ENCODE assay signal across 9 mouse cellular contexts in genomic region chr12:39957931-39958671, GRCm38 (mm10).
A peak's percentile ranks its signal among the peaks of the same experiment; 100 is the strongest.
DNase-seq lines count a peak whose midpoint lies in the region; ATAC-seq and TF ChIP-seq lines count a peak whose summit lies in the region.
"Had no signal": no experiment of that assay in that cellular context is flagged by ENCODE, and none has a peak within 500 bp of the region (broad histone marks: within the 10 kb centered on the region; RNA-seq: fewer than 3 reads in every experiment).

No protein-coding gene starts in this region.

- no peak for ATAC-seq in intestine, postnatal 0 days

- no peak overlapping the region for H3K9ac ChIP-seq in intestine, postnatal 0 days (ENCODE audit: low read depth, low read length)
- H3K9ac ChIP-seq: embryonic facial prominence, embryonic 12.5 days had no signal

- DNase-seq in heart, adult 18-20 months = peak; percentile 21
- DNase-seq in heart, adult 8-10 months (ENCODE audit: low spot score) = no peak
- DNase-seq in Muller cell, postnatal 12 days (ENCODE audit: inconsistent ontology term) = peak; percentile 91
- DNase-seq in cerebellum, postnatal 4 days (ENCODE audit: low spot score in 2 of 2) = peak; percentile 64 to 86
- peak; percentile 38 to 42 for DNase-seq in layer of hippocampus, adult 2 months (ENCODE audit: low spot score in 2 of 2)
- no peak for DNase-seq in urinary bladder, postnatal 10 days (ENCODE audit: low spot score)
- DNase-seq in spleen, postnatal 10 days (ENCODE audit: low spot score in 2 of 2) = no peak

- H3K4me3 ChIP-seq in layer of hippocampus, adult 2 months = no peak overlapping the region
- H3K4me3 ChIP-seq in intestine, postnatal 0 days (ENCODE audit: low read depth, low read length) = no peak overlapping the region
- H3K4me3 ChIP-seq: embryonic facial prominence, embryonic 12.5 days had no signal

- no peak overlapping the region for H3K27ac ChIP-seq in layer of hippocampus, adult 2 months
- no peak overlapping the region for H3K27ac ChIP-seq in intestine, postnatal 0 days (ENCODE audit: low read depth, low read length)
- H3K27ac ChIP-seq: embryonic facial prominence, embryonic 12.5 days had no signal

- H3K36me3 ChIP-seq in intestine, postnatal 0 days (ENCODE audit: control insufficient read depth, insufficient read depth) = no peaks in the 10 kb centered on the region
- H3K36me3 ChIP-seq: embryonic facial prominence, embryonic 12.5 days had no signal

- TF ChIP-seq CTCF in layer of hippocampus, adult 2 months (conservative IDR thresholded peaks at IDR 0.05) = no peak
- TF ChIP-seq CTCF in intestine, postnatal 0 days (IDR thresholded peaks at IDR 0.05; ENCODE audit: low read depth) = no peak

- 62% methylated on average over 8 of the region's 8 CpGs for WGBS in intestine, postnatal 0 days

- no peak overlapping the region for H3K4me2 ChIP-seq in intestine, postnatal 0 days (replicated peaks; ENCODE audit: low read depth)
- H3K4me2 ChIP-seq: embryonic facial prominence, embryonic 12.5 days had no signal

- no peaks in the 10 kb centered on the region for H3K27me3 ChIP-seq in intestine, postnatal 0 days (replicated peaks; ENCODE audit: control insufficient read depth, insufficient read depth, low read length)
- H3K27me3 ChIP-seq: embryonic facial prominence, embryonic 12.5 days had no signal

- H3K4me1 ChIP-seq in intestine, postnatal 0 days (replicated peaks; ENCODE audit: control insufficient read depth, insufficient read depth, low read length) = no peaks in the 10 kb centered on the region
- H3K4me1 ChIP-seq: embryonic facial prominence, embryonic 12.5 days had no signal

- H3K9me3 ChIP-seq in intestine, postnatal 0 days (ENCODE audit: control insufficient read depth) = no peaks in the 10 kb centered on the region
- H3K9me3 ChIP-seq: embryonic facial prominence, embryonic 12.5 days had no signal

Comparison
In these comparisons a context has a peak if more than half of its experiments do, and no peak if none do; other contexts are left out.
1. DNase-seq: peak in heart, adult 18-20 months (2 of 2), Muller cell, postnatal 12 days (single experiment), cerebellum, postnatal 4 days (2 of 2) and layer of hippocampus, adult 2 months (2 of 2); none in heart, adult 8-10 months (single experiment), urinary bladder, postnatal 10 days (single experiment) and spleen, postnatal 10 days (0 of 2).